Mouse (Mus musculus): ENCODE data around the gene Rcsd1.

The Rcsd1 gene

GRCm38 (mm10) chr1:165701562-165701961, 8.0 kb downstream of the Rcsd1 start:
- CTCF ChIA-PET, result interaction anchor here in 2 of 4 experiments (1.1 to 1.4 kb wide), 2 partner anchors 35 to 79 kb away, joined by 3 to 5 read pairs; no protein-coding TSS in a partner anchor
- POLR2A ChIA-PET, result interaction anchor here in 2 of 4 experiments (1.1 to 1.6 kb wide), 4 partner anchors 8 to 38 kb away, joined by 3 to 5 read pairs (median 3); partner anchors contain the start of gene Rcsd1 (in 1 of the 2)

GRCm38 (mm10) chr1:165700933-165701518, 8.5 kb downstream of the Rcsd1 start:
- ChIA-PET CTCF (interaction anchor here in 1 of 4 experiments (1.4 kb wide), 1 partner anchor 35 kb away, joined by 3 read pairs; no protein-coding TSS in a partner anchor), POLR2A (interaction anchor here in 2 of 4 experiments (1.1 to 1.6 kb wide), 4 partner anchors 9 to 37 kb away, joined by 3 to 5 read pairs (median 3); partner anchors contain the start of gene Rcsd1 (in 1 of the 2))

- ChIA-PET CTCF (interaction anchor here in 1 of 4 experiments (1.4 kb wide), 1 partner anchor 36 kb away, joined by 3 read pairs; no protein-coding TSS in a partner anchor), POLR2A (interaction anchor here in 2 of 4 experiments (1.5 to 1.6 kb wide), 2 partner anchors 9 to 15 kb away, joined by 3 read pairs; partner anchors contain the start of gene Rcsd1 (in 1 of the 2))
These were observed 9.2 kb downstream of the Rcsd1 start for GRCm38 (mm10) chr1:165700376-165700815.

- ChIA-PET POLR2A (interaction anchor here in 1 of 4 experiments (0.6 to 1.5 kb wide), 3 partner anchors 10 to 56 kb away, joined by 3 read pairs; no protein-coding TSS in a partner anchor), CTCF (interaction anchor here in 2 of 4 experiments (1.1 to 1.4 kb wide), 3 partner anchors 18 to 19 kb away, joined by 3 to 4 read pairs (median 3); no protein-coding TSS in a partner anchor)
These were observed 11.9 kb downstream of the Rcsd1 start for GRCm38 (mm10) chr1:165697701-165698100.

GRCm38 (mm10) chr1:165696870-165697269, 12.7 kb downstream of the Rcsd1 start:
- ChIA-PET POLR2A (interaction anchor here in 1 of 4 experiments (0.6 to 1.5 kb wide), 3 partner anchors 44 to 1421 kb away, joined by 3 read pairs; no protein-coding TSS in a partner anchor), CTCF (interaction anchor here in 1 of 4 experiments (1.4 kb wide), 1 partner anchor 18 kb away, joined by 3 read pairs; no protein-coding TSS in a partner anchor)

GRCm38 (mm10) chr1:165696040-165696439, 13.5 kb downstream of the Rcsd1 start:
- CTCF ChIA-PET, result no interaction called here
- POLR2A ChIA-PET, result interaction anchor here in 1 of 4 experiments (0.6 kb wide), 1 partner anchor 91 kb away, joined by 3 read pairs; no protein-coding TSS in a partner anchor

- ChIA-PET POLR2A (interaction anchor here in 1 of 4 experiments (1.0 kb wide), 1 partner anchor 26 kb away, joined by 4 read pairs; no protein-coding TSS in a partner anchor), CTCF (interaction anchor here in 1 of 4 experiments (0.6 kb wide), 1 partner anchor 484 kb away, joined by 3 read pairs; no protein-coding TSS in a partner anchor)
These were observed 14.1 kb downstream of the Rcsd1 start for GRCm38 (mm10) chr1:165695392-165696014.

GRCm38 (mm10) chr1:165693856-165694255, 15.7 kb downstream of the Rcsd1 start:
- POLR2A ChIA-PET, result interaction anchor here in 1 of 4 experiments (1.2 kb wide), 1 partner anchor 20 kb away, joined by 3 read pairs; no protein-coding TSS in a partner anchor
- CTCF ChIA-PET, result interaction anchor here in 1 of 4 experiments (0.8 kb wide), 1 partner anchor 1308 kb away, joined by 4 read pairs; no protein-coding TSS in a partner anchor

- CTCF ChIA-PET, result no interaction called here
- POLR2A ChIA-PET, result interaction anchor here in 1 of 4 experiments (1.4 kb wide), 1 partner anchor 231 kb away, joined by 3 read pairs; the partner anchor contains the start of genes Dcaf6 and Mpc2
These were observed 18.0 kb downstream of the Rcsd1 start for GRCm38 (mm10) chr1:165691516-165691915.

GRCm38 (mm10) chr1:165689845-165690244, 19.7 kb downstream of the Rcsd1 start:
- ChIA-PET POLR2A (no interaction called here), CTCF (no interaction called here)

- ChIA-PET CTCF (no interaction called here), POLR2A (interaction anchor here in 2 of 4 experiments (0.6 to 1.5 kb wide), 3 partner anchors 10 to 76 kb away, joined by 3 read pairs; partner anchors contain the start of gene Creg1 (in 1 of the 2))
These were observed 21.7 kb downstream of the Rcsd1 start for GRCm38 (mm10) chr1:165687861-165688260.

GRCm38 (mm10) chr1:165686963-165687362, 22.6 kb downstream of the Rcsd1 start:
- ChIA-PET POLR2A (interaction anchor here in 3 of 4 experiments (0.6 to 1.5 kb wide), 6 partner anchors 11 to 77 kb away, joined by 3 to 5 read pairs (median 3); partner anchors contain the start of gene Creg1 (in 1 of the 3)), CTCF (interaction anchor here in 1 of 4 experiments (0.9 kb wide), 1 partner anchor 9 kb away, joined by 3 read pairs; no protein-coding TSS in a partner anchor)

- POLR2A ChIA-PET, result interaction anchor here in 3 of 4 experiments (0.6 to 1.5 kb wide), 6 partner anchors 18 to 1629 kb away, joined by 3 to 5 read pairs (median 3); partner anchors contain the start of gene Creg1 (in 1 of the 3)
- CTCF ChIA-PET, result interaction anchor here in 2 of 4 experiments (0.7 to 0.9 kb wide), 2 partner anchors 8 to 184 kb away, joined by 3 to 4 read pairs; no protein-coding TSS in a partner anchor
These were observed 23.2 kb downstream of the Rcsd1 start for GRCm38 (mm10) chr1:165686349-165686748.

- ChIA-PET CTCF (interaction anchor here in 1 of 4 experiments (0.6 kb wide), 1 partner anchor 104 kb away, joined by 3 read pairs; no protein-coding TSS in a partner anchor), POLR2A (interaction anchor here in 1 of 4 experiments (1.0 to 1.3 kb wide), 2 partner anchors 17 to 67 kb away, joined by 3 read pairs; no protein-coding TSS in a partner anchor)
These were observed 25.0 kb downstream of the Rcsd1 start for GRCm38 (mm10) chr1:165684261-165685203.

- POLR2A ChIA-PET, result interaction anchor here in 1 of 4 experiments (0.6 kb wide), 1 partner anchor 467 kb away, joined by 3 read pairs; no protein-coding TSS in a partner anchor
- CTCF ChIA-PET, result interaction anchor here in 3 of 4 experiments (0.5 to 1.7 kb wide), 4 partner anchors 8 to 323 kb away, joined by 3 to 5 read pairs (median 4); no protein-coding TSS in a partner anchor
These were observed 27.3 kb downstream of the Rcsd1 start for GRCm38 (mm10) chr1:165682056-165682853.

- ChIA-PET CTCF (interaction anchor here in 3 of 4 experiments (0.6 to 1.7 kb wide), 6 partner anchors 9 to 56 kb away, joined by 3 to 5 read pairs (median 3); partner anchors contain the start of gene Rcsd1 (in 1 of the 3)), POLR2A (interaction anchor here in 1 of 4 experiments (0.8 kb wide), 1 partner anchor 20 kb away, joined by 3 read pairs; no protein-coding TSS in a partner anchor)
These were observed 28.3 kb downstream of the Rcsd1 start for GRCm38 (mm10) chr1:165681045-165681794.
